Mouse (Mus musculus) spleen, adult 2 months (tissue): ENCODE measurements around the gene Ccdc114. TPM values are rescaled to one million over a fixed set of nuclear protein-coding genes. Genes with fewer than 3 reads are reported as not detected.
A peak's percentile ranks its signal among the peaks of the same experiment; 100 is the strongest.
"Not testable (repeated sequence)": the region's sequence is repeated elsewhere in the genome, so short reads cannot be mapped to it uniquely, and the experiment has no call there.

Source experiments
- DNase-seq, 2 experiments: peaks; one replicate each; pipeline versions ENCODE4 v3.0.0 to v3.0.0-alpha.2; 2012 to 2021; ENCODE audit warnings: low spot score in 2 of 2, low read depth in 1 of 2
- H3K27ac ChIP-seq: fragments of 200-500 bp; 2 replicates; pipeline ENCODE4 v1.5.1; 2012; ENCODE audit warnings: low read length, inconsistent platforms; ENCODE audit not compliant: insufficient read depth
- H3K27me3 ChIP-seq: fragments of 200-500 bp; 2 replicates; pipeline ENCODE4 v1.6.1; 2012; ENCODE audit warnings: mild to moderate bottlenecking, moderate library complexity, low read length, inconsistent platforms; ENCODE audit not compliant: control insufficient read depth, insufficient read depth
- H3K36me3 ChIP-seq: fragments of 200-500 bp; 2 replicates; pipeline ENCODE4 v1.6.1; 2012; ENCODE audit warnings: mild to moderate bottlenecking, low read length, inconsistent platforms; ENCODE audit not compliant: control insufficient read depth, insufficient read depth
- H3K4me1 ChIP-seq: fragments of 200-500 bp; 2 replicates; pipeline ENCODE4 v1.6.1; 2011; ENCODE audit warnings: inconsistent platforms; ENCODE audit not compliant: control insufficient read depth, insufficient read depth, insufficient read length
- H3K4me3 ChIP-seq: fragments of 200-500 bp; 2 replicates; pipeline ENCODE4 v1.5.1; 2011; ENCODE audit warnings: mild to moderate bottlenecking, inconsistent platforms; ENCODE audit not compliant: insufficient read depth, insufficient read length; ENCODE audit errors: extremely low read depth
- CTCF ChIP-seq: fragments of 200-500 bp; IDR thresholded peaks from 2 replicates; pipeline ENCODE4 v1.5.1; 2011; ENCODE audit warnings: mild to moderate bottlenecking, inconsistent platforms; ENCODE audit not compliant: insufficient read depth, insufficient read length, insufficient replicate concordance; ENCODE audit errors: extremely low read depth
- POLR2A ChIP-seq: fragments of 200-500 bp; IDR thresholded peaks from 2 replicates; pipeline ENCODE4 v1.6.1; 2011; ENCODE audit warnings: low read depth, low read length, inconsistent platforms
- WGBS: fragments of 180-500 bp; shearing (Covaris S2); methylation state at CpG from one replicate; pipeline ENCODE4 v1.1.7; 2018; 5-methylcytosine and 5-hydroxymethylcytosine counted together
- polyA plus RNA-seq: library from polyadenylated mRNA; depleted of rRNA; stranded (reverse); fragments of >200 nt; gene quantifications from 2 replicates; pipeline ENCODE4 v1.2.3, GENCODE M21; 2012

Ccdc114 gene
- polyA plus RNA-seq, 1 experiment, result 1.7 TPM

- DNase-seq, result no peak
- H3K4me3 ChIP-seq, result no peak overlapping the region
- H3K27me3 ChIP-seq, result no peaks in the 10 kb centered on the region
- no peaks in the 10 kb centered on the region for H3K36me3 ChIP-seq
- 72% methylated on average over 6 of the region's 6 CpGs for WGBS
- no peak for TF ChIP-seq POLR2A
- TF ChIP-seq CTCF, result no peak
- no peak overlapping the region for H3K27ac ChIP-seq
- H3K4me1 ChIP-seq, result peaks cover 6% of the 10 kb centered on the region; the same call in 1 of the 2 replicates
Measured at GRCm38 (mm10) chr7:45895931-45896516, 27.8 kb upstream of the Ccdc114 start.

GRCm38 (mm10) chr7:45896517-45897257, 27.2 kb upstream of the Ccdc114 start, which contains the start of the genes Syngr4 and Tmem143:
Syngr4 (minus strand) TSS chr7:45896714.
Tmem143 (plus strand) TSS chr7:45896941.
- peak; percentile 87 for TF ChIP-seq POLR2A
- TF ChIP-seq CTCF, result no peak
- under 1% methylated on average over 40 of the region's 40 CpGs for WGBS
- peak; percentile 94 to 98 for DNase-seq

GRCm38 (mm10) chr7:45897258-45897757, 26.6 kb upstream of the Ccdc114 start:
- no peak for DNase-seq
- H3K4me3 ChIP-seq, result peak overlapping the region; percentile 60
- no peaks in the 10 kb centered on the region for H3K36me3 ChIP-seq
- H3K4me1 ChIP-seq, result peaks cover 6% of the 10 kb centered on the region; the same call in 1 of the 2 replicates
- TF ChIP-seq POLR2A, result no peak
- no peak for TF ChIP-seq CTCF
- H3K27me3 ChIP-seq, result no peaks in the 10 kb centered on the region
- WGBS, result 2% methylated on average over 19 of the region's 19 CpGs
- H3K27ac ChIP-seq, result peak overlapping the region; percentile 75

More at GRCm38 (mm10) chr7:45896517-45897257, 27.2 kb upstream of the Ccdc114 start, which contains the start of the genes Syngr4 and Tmem143:
- peak within 1 kb of the TSS; percentile 75 for H3K27ac ChIP-seq
- no peaks in the 10 kb centered on the region for H3K36me3 ChIP-seq
- peak within 1 kb of the TSS; percentile 60 for H3K4me3 ChIP-seq
- no peaks in the 10 kb centered on the region for H3K27me3 ChIP-seq
- H3K4me1 ChIP-seq, result peaks cover 6% of the 10 kb centered on the region; the same call in 1 of the 2 replicates

- peak in 1 of 2 experiments; percentile 69 for DNase-seq
- not testable (repeated sequence) for H3K4me1 ChIP-seq, H3K36me3 ChIP-seq, H3K27ac ChIP-seq, H3K4me3 ChIP-seq, H3K27me3 ChIP-seq
- peak; percentile 0; the same call in 1 of the 2 replicates for TF ChIP-seq CTCF
- 42% methylated on average over 4 of the region's 4 CpGs for WGBS
Measured at GRCm38 (mm10) chr7:45898125-45898524, 25.7 kb upstream of the Ccdc114 start.

- no peak for TF ChIP-seq CTCF
- no peak for TF ChIP-seq POLR2A
- H3K36me3 ChIP-seq, result no peaks in the 10 kb centered on the region
- H3K4me3 ChIP-seq, result no peak overlapping the region
- no peak overlapping the region for H3K27ac ChIP-seq
- WGBS, result 63% methylated on average over 5 of the region's 5 CpGs
- DNase-seq, result no peak
- H3K4me1 ChIP-seq, result peaks cover 6% of the 10 kb centered on the region; the same call in 1 of the 2 replicates
- H3K27me3 ChIP-seq, result no peaks in the 10 kb centered on the region
Measured at GRCm38 (mm10) chr7:45901562-45901961, 22.3 kb upstream of the Ccdc114 start.

GRCm38 (mm10) chr7:45902481-45903002, 21.3 kb upstream of the Ccdc114 start:
- 78% methylated on average over 12 of the region's 12 CpGs for WGBS
- DNase-seq, result no peak
- TF ChIP-seq CTCF (no peak), POLR2A (no peak)
- Histone ChIP-seq H3K36me3 (no peaks in the 10 kb centered on the region), H3K27ac (no peak overlapping the region), H3K4me1 (peaks cover 7% of the 10 kb centered on the region; the same call in 1 of the 2 replicates), H3K27me3 (no peaks in the 10 kb centered on the region), H3K4me3 (no peak overlapping the region)

- Histone ChIP-seq H3K27me3 (no peaks in the 10 kb centered on the region), H3K4me1 (peaks cover 13% of the 10 kb centered on the region; the same call in 1 of the 2 replicates), H3K36me3 (no peaks in the 10 kb centered on the region), H3K4me3 (no peak overlapping the region), H3K27ac (no peak overlapping the region)
- DNase-seq, result no peak
- 70% methylated on average over 9 of the region's 9 CpGs for WGBS
- TF ChIP-seq CTCF (no peak), POLR2A (no peak)
Measured at GRCm38 (mm10) chr7:45906622-45907021, 17.2 kb upstream of the Ccdc114 start.
